Mouse (Mus musculus) megakaryocyte, embryonic 14.5 days (primary cell): Measurements from ENCODE around the gene Psme1.

Experiments used
- FLI1 ChIP-seq: IDR thresholded peaks from 2 replicates; pipeline ENCODE4 v1.6.1; 2012; ENCODE audit warnings: low read length, inconsistent platforms, mixed read lengths
- GATA1 ChIP-seq: IDR thresholded peaks from 3 replicates; pipeline ENCODE4 v1.6.1; 2012; ENCODE audit warnings: mixed read lengths, low read length, inconsistent platforms, borderline replicate concordance

GRCm38 (mm10) chr14:55605743-55606459 is 28.0 kb downstream of the Psme1 start:
- TF ChIP-seq GATA1 = no peak
- no peak for TF ChIP-seq FLI1
